Mouse (Mus musculus): ENCODE data around the gene Palb2. TPM values are rescaled to one million over a fixed set of nuclear protein-coding genes. Genes with fewer than 3 reads are reported as not detected.
"Not testable (repeated sequence)": the region's sequence is repeated elsewhere in the genome, so short reads cannot be mapped to it uniquely, and the experiment has no call there.

Gene Palb2
- polyA plus RNA-seq, 1 experiment from 2014 or later = 5.6 TPM

DNA sequence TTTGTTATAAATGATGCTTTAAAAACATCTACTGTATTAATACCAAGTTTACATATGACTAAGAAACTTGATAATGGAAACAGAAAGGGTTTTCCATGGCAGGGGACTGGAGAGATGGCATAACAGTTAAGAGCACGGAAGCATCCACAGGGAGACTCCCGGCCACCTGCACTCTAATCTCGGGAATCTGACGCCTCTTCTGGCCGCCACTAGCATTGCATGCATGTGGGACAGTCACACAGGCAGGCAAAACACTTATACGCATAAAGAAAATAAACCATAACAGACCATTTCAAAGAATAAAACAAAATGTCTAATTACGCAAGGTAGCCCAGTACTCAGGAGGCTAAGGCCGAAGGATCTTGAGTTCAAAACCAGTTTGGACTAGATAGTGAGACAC, 7.1 kb downstream of the Palb2 start:
- Histone ChIP-seq H3K9me3 (ENCODE audit: control insufficient read depth, low read length) (no peaks in the 10 kb centered on the region), H3K27ac (replicated peaks; ENCODE audit: low read depth, low read length) (no peak overlapping the region), H3K36me3 (ENCODE audit: control insufficient read depth, insufficient read depth, low read length) (peaks cover 36% of the 10 kb centered on the region), H3K27me3 (ENCODE audit: control insufficient read depth, insufficient read depth, low read length) (no peaks in the 10 kb centered on the region), H3K4me1 (ENCODE audit: control insufficient read depth, insufficient read depth, low read length) (no peaks in the 10 kb centered on the region), H3K4me2 (ENCODE audit: low read length) (no peak overlapping the region), H3K4me3 (replicated peaks; ENCODE audit: low read depth, low read length) (no peak overlapping the region), H3K9ac (replicated peaks; ENCODE audit: low read length) (no peak overlapping the region)
- WGBS = 73% methylated on average over 8 of the region's 8 CpGs
- no peak for ATAC-seq (ENCODE audit: low FRiP score, low TSS enrichment)
- no peak for DNase-seq

DNA sequence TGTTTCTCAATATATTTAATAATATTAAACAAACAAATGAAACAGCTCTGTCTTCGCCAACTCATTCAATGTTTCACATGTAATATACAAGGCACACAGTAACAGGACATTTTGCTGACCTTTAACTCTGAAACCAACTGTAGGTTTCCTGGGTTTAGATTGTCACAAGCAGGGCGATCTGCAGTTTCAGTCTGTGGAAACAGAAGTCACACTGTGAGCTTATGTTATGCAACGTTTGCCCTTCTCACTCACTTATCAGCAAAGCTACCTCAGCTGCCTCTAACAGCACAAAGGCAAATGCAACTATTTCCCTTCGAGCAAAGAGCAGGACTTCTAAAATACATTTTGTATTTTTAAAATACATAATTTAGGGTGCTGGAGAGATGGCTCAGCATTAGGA, 9.3 kb downstream of the Palb2 start:
- no peak for ATAC-seq (ENCODE audit: low FRiP score, low TSS enrichment)
- WGBS = 93% methylated on average over 4 of the region's 4 CpGs
- DNase-seq = no peak
- H3K4me2 ChIP-seq (ENCODE audit: low read length) = no peak overlapping the region
- H3K9ac ChIP-seq (replicated peaks; ENCODE audit: low read length) = no peak overlapping the region
- no peaks in the 10 kb centered on the region for H3K27me3 ChIP-seq (ENCODE audit: control insufficient read depth, insufficient read depth, low read length)
- H3K27ac ChIP-seq (replicated peaks; ENCODE audit: low read depth, low read length) = no peak overlapping the region
- H3K4me3 ChIP-seq (replicated peaks; ENCODE audit: low read depth, low read length) = no peak overlapping the region
- H3K4me1 ChIP-seq (ENCODE audit: control insufficient read depth, insufficient read depth, low read length) = no peaks in the 10 kb centered on the region
- peaks cover 41% of the 10 kb centered on the region for H3K36me3 ChIP-seq (ENCODE audit: control insufficient read depth, insufficient read depth, low read length)
- H3K9me3 ChIP-seq (ENCODE audit: control insufficient read depth, low read length) = no peaks in the 10 kb centered on the region

DNA sequence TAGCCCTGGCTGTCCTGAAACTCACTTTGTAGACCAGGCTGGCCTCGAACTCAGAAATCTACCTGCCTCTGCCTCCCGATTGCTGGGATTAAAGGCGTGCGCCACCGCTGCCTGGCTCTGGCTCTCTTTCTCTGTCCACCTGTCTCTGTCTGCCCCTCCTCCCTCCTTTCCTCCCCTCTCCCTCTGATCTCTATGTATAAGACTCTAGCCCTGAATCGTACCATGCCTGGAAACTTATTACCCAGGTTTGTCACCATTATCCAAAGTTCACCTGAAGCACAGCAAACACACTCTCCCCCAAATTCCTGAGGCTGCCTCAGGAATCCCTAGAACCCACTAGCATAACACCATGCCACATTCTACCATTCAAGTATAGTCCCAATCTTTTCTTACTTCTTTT, 24.6 kb downstream of the Palb2 start:
- 94% methylated on average over 6 of the region's 6 CpGs for WGBS
- H3K4me1 ChIP-seq (ENCODE audit: control insufficient read depth, insufficient read depth, low read length) = no peaks in the 10 kb centered on the region
- ATAC-seq (ENCODE audit: low FRiP score, low TSS enrichment) = no peak

DNA sequence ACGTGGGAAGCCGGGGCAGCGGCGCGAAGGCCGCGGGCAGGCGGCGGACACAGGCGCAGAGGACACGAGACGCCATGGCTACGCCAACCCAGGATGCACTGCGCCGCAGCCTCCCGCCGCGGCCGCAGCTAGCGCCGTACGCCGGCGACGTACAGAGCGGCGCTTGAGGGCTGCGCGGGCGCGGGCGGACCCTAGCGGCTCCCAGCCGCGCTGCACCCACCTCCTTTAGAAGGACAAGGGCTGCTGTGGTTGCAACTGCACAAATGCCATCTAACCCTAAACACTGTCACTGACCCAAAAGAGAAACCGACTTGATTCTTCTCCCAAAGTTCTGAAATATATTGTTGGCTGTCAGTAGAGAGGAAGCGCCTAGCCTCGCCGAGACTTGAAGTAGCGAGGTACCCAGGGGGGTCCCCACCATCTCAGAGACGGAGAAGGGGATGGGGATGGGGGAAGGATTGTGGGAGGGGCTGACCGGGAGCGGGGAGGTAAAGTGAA, 31.0 kb downstream of the Palb2 start, which contains the start of gene Ndufab1:
Gene Ndufab1 (minus strand): TSS at position 140 of the 498 bp plus-strand sequence.
- peaks cover 6% of the 10 kb centered on the region for H3K4me1 ChIP-seq (ENCODE audit: control insufficient read depth, insufficient read depth, low read length)
- peaks cover 14% of the 10 kb centered on the region for H3K36me3 ChIP-seq (ENCODE audit: control insufficient read depth, insufficient read depth, low read length)
- H3K27me3 ChIP-seq (ENCODE audit: control insufficient read depth, insufficient read depth, low read length) = no peaks in the 10 kb centered on the region
- H3K4me3 ChIP-seq (replicated peaks; ENCODE audit: low read depth, low read length) = peak within 1 kb of the TSS; percentile 66
- under 1% methylated on average over 38 of the region's 43 CpGs for WGBS
- peak within 1 kb of the TSS; percentile 68 for H3K4me2 ChIP-seq (ENCODE audit: low read length)
- H3K9ac ChIP-seq (replicated peaks; ENCODE audit: low read length) = peak within 1 kb of the TSS; percentile 74
- H3K27ac ChIP-seq (replicated peaks; ENCODE audit: low read depth, low read length) = peak within 1 kb of the TSS; percentile 39; the same call in 1 of the 2 replicates
- ATAC-seq (ENCODE audit: low FRiP score, low TSS enrichment) = peak; percentile 98
- H3K9me3 ChIP-seq (ENCODE audit: control insufficient read depth, low read length) = no peaks in the 10 kb centered on the region
- DNase-seq = peak; percentile 97

More for the DNA sequence above, 24.6 kb downstream of the Palb2 start:
- H3K36me3 ChIP-seq (ENCODE audit: control insufficient read depth, insufficient read depth, low read length) = peaks cover 13% of the 10 kb centered on the region; the same call in 1 of the 2 replicates
- no peak overlapping the region for H3K4me3 ChIP-seq (replicated peaks; ENCODE audit: low read depth, low read length)
- H3K4me2 ChIP-seq (ENCODE audit: low read length) = no peak overlapping the region
- no peaks in the 10 kb centered on the region for H3K9me3 ChIP-seq (ENCODE audit: control insufficient read depth, low read length)
- H3K27me3 ChIP-seq (ENCODE audit: control insufficient read depth, insufficient read depth, low read length) = no peaks in the 10 kb centered on the region
- no peak for DNase-seq
- H3K27ac ChIP-seq (replicated peaks; ENCODE audit: low read depth, low read length) = no peak overlapping the region
- no peak overlapping the region for H3K9ac ChIP-seq (replicated peaks; ENCODE audit: low read length)

DNA sequence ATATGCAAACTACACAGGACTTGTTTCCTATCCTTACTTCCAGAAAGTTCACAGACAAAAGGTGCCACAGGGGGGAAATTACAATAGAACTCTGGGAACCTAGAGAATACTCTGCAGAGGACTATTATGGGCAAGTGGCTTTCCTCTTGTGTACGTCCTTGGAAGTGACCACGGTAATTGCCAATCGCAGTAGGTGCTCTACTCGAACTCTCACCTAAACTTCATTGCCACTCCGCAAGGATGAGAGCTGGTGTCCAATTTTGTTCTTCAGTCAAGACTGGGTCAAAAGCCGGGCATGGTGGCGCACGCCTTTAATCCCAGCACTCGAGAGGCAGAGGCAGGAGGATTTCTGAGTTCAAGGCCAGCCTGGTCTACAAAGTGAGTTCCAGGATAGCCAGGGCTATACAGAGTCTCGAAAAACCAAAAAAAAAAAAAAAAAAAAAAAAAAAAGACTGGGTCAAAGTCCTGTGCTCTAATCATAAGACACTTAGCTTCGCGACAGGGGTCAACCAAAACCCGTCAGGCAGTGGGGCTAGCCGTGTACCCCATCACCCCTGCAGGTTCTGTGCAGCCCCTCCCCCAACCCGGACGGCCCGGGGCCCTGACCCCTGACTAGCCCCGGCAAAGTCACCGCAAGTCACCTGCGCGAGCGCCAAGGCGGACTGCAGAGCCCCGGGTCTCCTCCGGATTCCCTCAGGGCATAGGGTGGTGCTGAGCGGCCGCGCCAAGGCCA, 31.6 kb downstream of the Palb2 start:
- H3K27me3 ChIP-seq (ENCODE audit: control insufficient read depth, insufficient read depth, low read length); H3K27ac ChIP-seq (replicated peaks; ENCODE audit: low read depth, low read length); H3K4me1 ChIP-seq (ENCODE audit: control insufficient read depth, insufficient read depth, low read length); H3K9me3 ChIP-seq (ENCODE audit: control insufficient read depth, low read length): not testable (repeated sequence)
- ATAC-seq (ENCODE audit: low FRiP score, low TSS enrichment) = peak; percentile 68
- H3K4me3 ChIP-seq (replicated peaks; ENCODE audit: low read depth, low read length) = peak overlapping the region; percentile 66
- H3K9ac ChIP-seq (replicated peaks; ENCODE audit: low read length) = peak overlapping the region; percentile 74
- WGBS = 8% methylated on average over 25 of the region's 28 CpGs
- H3K4me2 ChIP-seq (ENCODE audit: low read length) = peak overlapping the region; percentile 68
- peaks cover 20% of the 10 kb centered on the region for H3K36me3 ChIP-seq (ENCODE audit: control insufficient read depth, insufficient read depth, low read length)
- peak; percentile 43 for DNase-seq

DNA sequence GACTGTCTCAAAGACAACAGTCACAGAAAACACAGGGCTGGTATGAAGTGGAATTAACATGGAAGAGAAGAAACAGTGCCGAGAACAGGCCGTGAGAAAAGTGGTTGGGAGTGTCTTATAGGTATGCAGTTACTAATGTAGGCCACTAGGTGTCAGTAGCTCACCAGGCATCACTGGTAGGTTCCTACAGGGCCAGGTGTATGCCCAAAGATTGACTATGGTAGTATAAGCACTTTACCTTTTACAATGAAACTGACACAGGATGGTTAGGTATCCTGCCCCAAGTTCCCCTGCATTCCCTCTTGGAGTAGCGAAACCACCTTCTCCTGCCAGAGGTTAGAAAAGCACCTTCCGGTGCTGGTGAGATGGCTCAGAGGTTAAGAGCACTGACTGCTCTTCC, 33.6 kb downstream of the Palb2 start:
- no peak overlapping the region for H3K4me3 ChIP-seq (replicated peaks; ENCODE audit: low read depth, low read length)
- ATAC-seq (ENCODE audit: low FRiP score, low TSS enrichment) = no peak
- DNase-seq = peak; percentile 74
- no peak overlapping the region for H3K9ac ChIP-seq (replicated peaks; ENCODE audit: low read length)
- no peaks in the 10 kb centered on the region for H3K27me3 ChIP-seq (ENCODE audit: control insufficient read depth, insufficient read depth, low read length)
- no peak overlapping the region for H3K27ac ChIP-seq (replicated peaks; ENCODE audit: low read depth, low read length)
- peaks cover 6% of the 10 kb centered on the region for H3K4me1 ChIP-seq (ENCODE audit: control insufficient read depth, insufficient read depth, low read length)
- peaks cover 39% of the 10 kb centered on the region for H3K36me3 ChIP-seq (ENCODE audit: control insufficient read depth, insufficient read depth, low read length)
- no peak overlapping the region for H3K4me2 ChIP-seq (ENCODE audit: low read length)
- 70% methylated on average over 4 of the region's 4 CpGs for WGBS
- H3K9me3 ChIP-seq (ENCODE audit: control insufficient read depth, low read length) = no peaks in the 10 kb centered on the region

DNA sequence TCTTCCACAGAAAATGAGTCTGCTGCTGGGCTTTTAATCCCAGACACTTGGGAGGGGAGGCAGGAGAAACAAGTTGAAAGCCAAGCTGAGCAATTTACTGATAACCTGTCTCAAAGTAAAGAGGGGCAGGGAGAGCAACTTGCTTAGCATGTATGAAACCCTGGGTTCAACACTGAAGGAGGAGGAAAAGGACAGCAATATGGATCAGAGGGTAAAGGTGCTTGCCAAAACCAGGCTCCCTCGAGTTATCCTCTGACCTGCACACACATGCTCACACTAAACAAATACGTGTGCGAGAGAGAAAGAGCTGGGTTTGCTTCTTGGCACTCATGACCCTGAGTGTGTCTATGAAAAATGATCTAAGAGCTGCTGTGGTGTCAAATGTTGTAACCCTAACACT, 34.8 kb downstream of the Palb2 start:
- no peaks in the 10 kb centered on the region for H3K27me3 ChIP-seq (ENCODE audit: control insufficient read depth, insufficient read depth, low read length)
- H3K9ac ChIP-seq (replicated peaks; ENCODE audit: low read length) = no peak overlapping the region
- H3K9me3 ChIP-seq (ENCODE audit: control insufficient read depth, low read length) = no peaks in the 10 kb centered on the region
- H3K27ac ChIP-seq (replicated peaks; ENCODE audit: low read depth, low read length) = no peak overlapping the region
- ATAC-seq (ENCODE audit: low FRiP score, low TSS enrichment) (no peak), DNase-seq (no peak)
- peaks cover 6% of the 10 kb centered on the region for H3K4me1 ChIP-seq (ENCODE audit: control insufficient read depth, insufficient read depth, low read length)
- H3K36me3 ChIP-seq (ENCODE audit: control insufficient read depth, insufficient read depth, low read length) = peaks cover 47% of the 10 kb centered on the region
- H3K4me2 ChIP-seq (ENCODE audit: low read length) = no peak overlapping the region
- WGBS = 97% methylated on average over 3 of the region's 3 CpGs
- no peak overlapping the region for H3K4me3 ChIP-seq (replicated peaks; ENCODE audit: low read depth, low read length)

DNA sequence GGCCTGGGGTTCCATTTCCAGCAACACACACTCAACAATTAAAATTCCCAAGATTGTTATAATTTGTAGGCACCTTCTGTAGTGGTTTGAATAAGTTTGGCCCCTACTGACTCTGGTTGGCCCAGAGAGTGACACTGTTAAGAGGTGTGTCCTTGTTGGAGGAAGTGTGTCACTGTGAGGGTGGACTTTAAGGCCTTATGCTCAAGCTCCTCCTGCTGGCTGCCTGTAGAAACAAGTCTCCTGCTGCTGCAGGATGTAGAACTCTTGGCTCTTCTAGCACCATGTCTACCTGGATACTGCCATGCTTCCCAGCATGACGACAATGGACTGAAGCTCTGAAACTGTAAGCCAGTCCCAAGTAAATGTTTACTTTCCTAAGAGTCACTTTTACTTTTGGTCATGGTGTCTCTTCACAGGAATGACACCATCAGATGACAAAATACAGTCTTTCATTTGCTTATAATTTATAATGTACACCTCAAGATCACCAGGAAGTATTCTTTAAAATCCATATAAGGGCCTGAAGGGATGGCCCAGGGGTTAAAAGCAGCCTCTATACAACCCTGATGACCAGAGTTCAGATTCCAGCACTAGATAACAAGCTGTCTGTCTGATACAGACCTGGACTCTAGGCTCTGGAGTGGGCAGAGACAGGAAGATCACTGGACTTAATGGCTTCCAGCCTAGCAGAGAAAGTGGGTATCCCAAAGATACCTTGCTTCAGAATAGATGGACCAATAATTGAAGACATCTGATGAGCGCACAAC, 38.0 kb downstream of the Palb2 start:
- Histone ChIP-seq H3K27ac (replicated peaks; ENCODE audit: low read depth, low read length) (no peak overlapping the region), H3K4me2 (ENCODE audit: low read length) (no peak overlapping the region), H3K27me3 (ENCODE audit: control insufficient read depth, insufficient read depth, low read length) (no peaks in the 10 kb centered on the region), H3K9me3 (ENCODE audit: control insufficient read depth, low read length) (no peaks in the 10 kb centered on the region), H3K4me3 (replicated peaks; ENCODE audit: low read depth, low read length) (no peak overlapping the region), H3K9ac (replicated peaks; ENCODE audit: low read length) (no peak overlapping the region), H3K36me3 (ENCODE audit: control insufficient read depth, insufficient read depth, low read length) (peaks cover 76% of the 10 kb centered on the region), H3K4me1 (ENCODE audit: control insufficient read depth, insufficient read depth, low read length) (no peaks in the 10 kb centered on the region)
- ATAC-seq (ENCODE audit: low FRiP score, low TSS enrichment) (no peak), DNase-seq (no peak)
- 100% methylated on average over 2 of the region's 2 CpGs for WGBS
